17 mouse cellular contexts compared by ENCODE assay signal in genomic region chr11:118321500-118321899, GRCm38 (mm10). TPM values are rescaled to one million over a fixed set of nuclear protein-coding genes. Genes with fewer than 3 reads are reported as not detected.
DNase-seq lines count a peak whose midpoint lies in the region.
"Had no signal": no experiment of that assay in that cellular context is flagged by ENCODE, and none has a peak within 500 bp of the region (broad histone marks: within the 10 kb centered on the region; RNA-seq: fewer than 3 reads in every experiment).

No protein-coding gene starts in this region.

- H3K9me3 ChIP-seq in limb, embryonic 10.5 days (replicated peaks): no peaks in the 10 kb centered on the region
- H3K9me3 ChIP-seq in heart, embryonic 10.5 days: no peaks in the 10 kb centered on the region

- DNase-seq in heart, adult 11 months: peak; percentile 86
- no peak for DNase-seq in heart, postnatal 4 days
- peak; percentile 44 to 55 for DNase-seq in left cerebral cortex, postnatal 25 days (ENCODE audit: low spot score in 2 of 2)
- no peak for DNase-seq in left cerebral cortex, postnatal 36 days (ENCODE audit: low spot score in 2 of 2)
- no peak for DNase-seq in limb, embryonic 10.5 days (ENCODE audit: low spot score)
- peak; percentile 75 to 89 for DNase-seq in right cerebral cortex, postnatal 10 days (ENCODE audit: low spot score in 2 of 2)
- no peak for DNase-seq in heart, embryonic 10.5 days (ENCODE audit: low spot score)
- DNase-seq in embryo, embryonic 10.5 days (ENCODE audit: low spot score): no peak
- DNase-seq: adrenal gland, adult 2 months; B cell, adult 2 months; cerebellum, adult 9-11 months; heart, adult 18-20 months; heart, postnatal 14 days; kidney, adult 18-20 months; liver, postnatal 0 days; lung, postnatal 4 days; spleen, adult 18-20 months had no signal

- peaks cover 48% of the 10 kb centered on the region for H3K36me3 ChIP-seq in limb, embryonic 10.5 days
- peaks cover 28% of the 10 kb centered on the region for H3K36me3 ChIP-seq in heart, embryonic 10.5 days

- no peaks in the 10 kb centered on the region for H3K27me3 ChIP-seq in limb, embryonic 10.5 days (ENCODE audit: low read depth, poor library complexity, severe bottlenecking)
- H3K27me3 ChIP-seq in heart, embryonic 10.5 days (ENCODE audit: insufficient read depth, poor library complexity, severe bottlenecking): no peaks in the 10 kb centered on the region

- intact Hi-C loops in left cerebral cortex, postnatal 25 days (cut with DNase I): no loop called here
- intact Hi-C loops in left cerebral cortex, postnatal 36 days (cut with DNase I): no loop called here

- H3K4me1 ChIP-seq in limb, embryonic 10.5 days: peaks cover 51% of the 10 kb centered on the region
- peaks cover 41% of the 10 kb centered on the region for H3K4me1 ChIP-seq in heart, embryonic 10.5 days

- H3K4me3 ChIP-seq in limb, embryonic 10.5 days: no peak overlapping the region
- H3K4me3 ChIP-seq in heart, embryonic 10.5 days: no peak overlapping the region

- WGBS in limb, embryonic 10.5 days: 80% methylated on average over 7 of the region's 7 CpGs
- 85% methylated on average over 7 of the region's 7 CpGs for WGBS in heart, embryonic 10.5 days

- H3K27ac ChIP-seq in limb, embryonic 10.5 days: peak overlapping the region; percentile 61; the same call in 1 of the 2 replicates
- H3K27ac ChIP-seq in heart, embryonic 10.5 days: no peak overlapping the region

RNA-seq across cellular contexts. Expression of gene Cep295nl, which starts 20.8 kb away (rescaled TPM):
- total RNA-seq in heart, postnatal 4 days (2021): 1 to 10 TPM; 1.9 to 2.5 TPM
- 1 to 10 TPM in 1 of 2 experiments, under 1 TPM in 1; 0.66 to 1.2 TPM for total RNA-seq in left cerebral cortex, postnatal 25 days (2021)
- total RNA-seq in left cerebral cortex, postnatal 36 days (2021): 1 to 10 TPM; 1.3 to 1.8 TPM
- polyA plus RNA-seq in limb, embryonic 10.5 days (2016; fragmentation: Nextera tagmentation; extraction: Ambion mirVana): 0.61 and 1.1 TPM in 2 replicates
- polyA plus RNA-seq in heart, embryonic 10.5 days (2016; fragmentation: Nextera tagmentation; extraction: Ambion mirVana): 0.20 and 0.38 TPM in 2 replicates
- polyA plus RNA-seq: adrenal gland, adult 2 months had no signal

RNA-seq across cellular contexts. Expression of gene Usp36, which starts 31.5 kb away (rescaled TPM):
- total RNA-seq in heart, postnatal 4 days (2021): 10 to 100 TPM; 15.5 to 18.7 TPM
- 10 to 100 TPM; 23.5 to 29.6 TPM for total RNA-seq in left cerebral cortex, postnatal 25 days (2021)
- 10 to 100 TPM; 26.8 to 32.2 TPM for total RNA-seq in left cerebral cortex, postnatal 36 days (2021)
- 25.6 and 27.4 TPM in 2 replicates for polyA plus RNA-seq in limb, embryonic 10.5 days (2016; fragmentation: Nextera tagmentation; extraction: Ambion mirVana)
- 19.5 and 22.4 TPM in 2 replicates for polyA plus RNA-seq in heart, embryonic 10.5 days (2016; fragmentation: Nextera tagmentation; extraction: Ambion mirVana)

RNA-seq across cellular contexts. Expression of gene Timp2, which starts 34.0 kb away (rescaled TPM):
- total RNA-seq in heart, postnatal 4 days (2021): 100 to 1,000 TPM; 206 to 223 TPM
- 100 to 1,000 TPM; 254 to 273 TPM for total RNA-seq in left cerebral cortex, postnatal 25 days (2021)
- total RNA-seq in left cerebral cortex, postnatal 36 days (2021): 100 to 1,000 TPM; 214 to 247 TPM
- polyA plus RNA-seq in limb, embryonic 10.5 days (2016; fragmentation: Nextera tagmentation; extraction: Ambion mirVana): 35.4 and 49.6 TPM in 2 replicates
- 37.4 and 39.2 TPM in 2 replicates for polyA plus RNA-seq in heart, embryonic 10.5 days (2016; fragmentation: Nextera tagmentation; extraction: Ambion mirVana)

Comparison
In these comparisons a context has a peak if more than half of its experiments do, and no peak if none do; other contexts are left out.
1. DNase-seq: peak in heart, adult 11 months (single experiment), left cerebral cortex, postnatal 25 days (2 of 2) and right cerebral cortex, postnatal 10 days (2 of 2); none in heart, postnatal 4 days (single experiment), left cerebral cortex, postnatal 36 days (0 of 2), limb, embryonic 10.5 days (single experiment), heart, embryonic 10.5 days (single experiment) and embryo, embryonic 10.5 days (single experiment).